Mouse (Mus musculus) left cerebral cortex, adult 8-10 months (tissue): Measurements from ENCODE around the gene Akap2. TPM values are rescaled to one million over a fixed set of nuclear protein-coding genes. Genes with fewer than 3 reads are reported as not detected.

Experiments used
- DNase-seq, 2 experiments: peaks; one replicate each; pipeline ENCODE4 v3.0.0; 2022; ENCODE audit warnings: low spot score in 2 of 2
- total RNA-seq, 4 experiments: library from RNA; stranded (reverse); gene quantifications; 2 replicates each; pipeline ENCODE4 v1.2.4; 2022

Akap2 gene
- total RNA-seq, 4 experiments from 2014 or later, result 39.1 to 48.8 (median 45.3) TPM

- no peak for DNase-seq
Observed at GRCm38 (mm10) chr4:57701576-57701975, 15.9 kb upstream of the Akap2 start.

- no peak for DNase-seq
Observed at GRCm38 (mm10) chr4:57703574-57704470, 13.6 kb upstream of the Akap2 start.

GRCm38 (mm10) chr4:57704575-57704974 lies 12.9 kb upstream of the Akap2 start:
- DNase-seq, result no peak

- DNase-seq, result no peak
Observed at GRCm38 (mm10) chr4:57715849-57716248, 1.6 kb upstream of the Akap2 start.

- no peak for DNase-seq
Observed at GRCm38 (mm10) chr4:57716735-57717134, 722 bp upstream of the Akap2 start.

- DNase-seq, result no peak
Observed at GRCm38 (mm10) chr4:57719370-57719769, 1.9 kb downstream of the Akap2 start.

GRCm38 (mm10) chr4:57720869-57721361 lies 3.5 kb downstream of the Akap2 start:
- no peak for DNase-seq

- no peak for DNase-seq
Observed at GRCm38 (mm10) chr4:57722296-57722695, 4.8 kb downstream of the Akap2 start.

GRCm38 (mm10) chr4:57723659-57724058 lies 6.2 kb downstream of the Akap2 start:
- no peak for DNase-seq

- DNase-seq, result no peak
Observed at GRCm38 (mm10) chr4:57725569-57725968, 8.1 kb downstream of the Akap2 start.

- DNase-seq, result no peak
Observed at GRCm38 (mm10) chr4:57728611-57729183, 11.2 kb downstream of the Akap2 start.

- DNase-seq, result no peak
Observed at GRCm38 (mm10) chr4:57730047-57730446, 12.6 kb downstream of the Akap2 start.

- no peak for DNase-seq
Observed at GRCm38 (mm10) chr4:57730801-57731598, 13.5 kb downstream of the Akap2 start.

- DNase-seq, result no peak
Observed at GRCm38 (mm10) chr4:57732351-57732750, 14.9 kb downstream of the Akap2 start.

- no peak for DNase-seq
Observed at GRCm38 (mm10) chr4:57733445-57733844, 16.0 kb downstream of the Akap2 start.

- no peak for DNase-seq
Observed at GRCm38 (mm10) chr4:57735426-57735825, 18.0 kb downstream of the Akap2 start.

GRCm38 (mm10) chr4:57738856-57739552 lies 21.5 kb downstream of the Akap2 start:
- no peak for DNase-seq

- DNase-seq, result no peak
Observed at GRCm38 (mm10) chr4:57743325-57743929, 26.0 kb downstream of the Akap2 start.

- no peak for DNase-seq
Observed at GRCm38 (mm10) chr4:57750651-57751050, 33.2 kb downstream of the Akap2 start.

- no peak for DNase-seq
Observed at GRCm38 (mm10) chr4:57751054-57751453, 33.6 kb downstream of the Akap2 start.

GRCm38 (mm10) chr4:57751566-57751965 lies 34.1 kb downstream of the Akap2 start:
- no peak for DNase-seq
